Mouse (Mus musculus) adrenal gland, postnatal 14 days (tissue): ENCODE data around the gene Gm5890. TPM values are rescaled to one million over a fixed set of nuclear protein-coding genes. Genes with fewer than 3 reads are reported as not detected.
"Not testable (repeated sequence)": the region's sequence is repeated elsewhere in the genome, so short reads cannot be mapped to it uniquely, and the experiment has no call there.

Source experiments
- DNase-seq: peaks from one replicate; pipeline ENCODE4 v3.0.0; 2021; ENCODE audit warnings: mixed read lengths
- long read RNA-seq, 2 experiments: library from polyadenylated mRNA; stranded (forward); transcript quantifications; one replicate each; pipeline ENCODE4 v2.0.0; 2021
- total RNA-seq: library from RNA; stranded (reverse); gene quantifications from 2 replicates; pipeline ENCODE4 v1.2.3, GENCODE M21; 2021

Gene Gm5890
- not detected in 2 replicates for total RNA-seq
- long read RNA-seq, experiment 1: 0 reads
- long read RNA-seq, experiment 2: 0 reads

DNA sequence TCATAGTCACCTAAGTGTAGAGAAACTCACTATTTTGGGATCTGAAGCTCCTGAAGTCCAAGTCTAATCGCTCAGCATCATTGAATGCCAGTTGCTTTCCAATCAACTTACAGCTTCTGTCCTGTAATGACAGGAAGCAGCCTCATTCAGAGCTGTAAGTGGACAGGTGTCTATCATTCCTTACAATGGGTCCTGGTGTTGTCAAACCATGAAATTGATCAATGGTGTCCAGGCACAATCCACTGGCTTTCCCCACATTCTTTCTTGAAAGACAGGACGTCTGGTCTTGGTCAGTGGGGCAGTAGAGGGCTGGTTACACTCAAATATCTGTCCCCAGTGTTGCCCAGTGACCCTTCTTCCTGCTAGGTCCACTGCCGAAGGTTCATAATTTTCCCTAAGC, at the start of gene Gm5890:
Gene Gm5890 (minus strand): TSS at position 101 of the 400 bp plus-strand sequence.
- not testable (repeated sequence) for DNase-seq

DNA sequence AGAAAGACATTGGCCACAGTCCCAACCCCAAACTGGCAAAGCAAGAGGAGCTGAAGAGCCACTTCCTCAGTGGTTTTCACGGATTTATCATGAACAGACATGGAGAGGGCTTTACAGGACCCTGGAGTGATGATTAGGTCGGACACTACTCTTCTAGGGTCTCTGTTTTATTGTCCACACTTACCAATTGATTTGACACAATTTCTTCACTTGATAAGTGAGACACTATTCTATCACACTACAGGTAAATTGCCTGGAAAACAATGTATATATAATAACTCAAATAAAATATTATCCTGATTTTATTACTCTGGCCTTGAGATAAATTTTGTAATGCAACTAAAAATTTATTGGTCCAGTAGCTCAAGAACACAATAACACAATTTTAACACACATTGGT, 28.9 kb downstream of the Gm5890 start, which contains the start of gene Gm4498:
Gene Gm4498 (minus strand): TSS at position 101 of the 400 bp plus-strand sequence.
- not testable (repeated sequence) for DNase-seq

Other genes starting within 250 kb of the Gm5890 start
- not detected in 2 replicates for gene Vmn1r91, start 163.2 kb downstream of the Gm5890 start, total RNA-seq
- gene Gm16442, start 140.3 kb downstream of the Gm5890 start, total RNA-seq: not detected in 2 replicates
- not detected in 2 replicates for gene Vmn1r93, start 123.7 kb downstream of the Gm5890 start, total RNA-seq
- not detected in 2 replicates for gene Vmn1r94, start 94.5 kb downstream of the Gm5890 start, total RNA-seq
- not detected in 2 replicates for gene Vmn1r95, start 69.1 kb downstream of the Gm5890 start, total RNA-seq
- not detected in 2 replicates for gene Gm6164, start 57.2 kb downstream of the Gm5890 start, total RNA-seq
- not detected in 2 replicates for gene Gm4498, start 29.0 kb downstream of the Gm5890 start, total RNA-seq
- not detected in 2 replicates for gene Gm4133, start 71.2 kb upstream of the Gm5890 start, total RNA-seq
- not detected in 2 replicates for gene Gm5728, start 112.6 kb upstream of the Gm5890 start, total RNA-seq
- gene Vmn1r100, start 155.1 kb upstream of the Gm5890 start, total RNA-seq: not detected in 2 replicates
- not detected in 2 replicates for gene Vmn1r101, start 179.8 kb upstream of the Gm5890 start, total RNA-seq
- gene Gm10670, start 212.1 kb upstream of the Gm5890 start, total RNA-seq: not detected in 2 replicates
- gene Vmn1r103, start 247.7 kb upstream of the Gm5890 start, total RNA-seq: not detected in 2 replicates